ENCODE assay signal across 8 mouse cellular contexts in the genomic region with DNA sequence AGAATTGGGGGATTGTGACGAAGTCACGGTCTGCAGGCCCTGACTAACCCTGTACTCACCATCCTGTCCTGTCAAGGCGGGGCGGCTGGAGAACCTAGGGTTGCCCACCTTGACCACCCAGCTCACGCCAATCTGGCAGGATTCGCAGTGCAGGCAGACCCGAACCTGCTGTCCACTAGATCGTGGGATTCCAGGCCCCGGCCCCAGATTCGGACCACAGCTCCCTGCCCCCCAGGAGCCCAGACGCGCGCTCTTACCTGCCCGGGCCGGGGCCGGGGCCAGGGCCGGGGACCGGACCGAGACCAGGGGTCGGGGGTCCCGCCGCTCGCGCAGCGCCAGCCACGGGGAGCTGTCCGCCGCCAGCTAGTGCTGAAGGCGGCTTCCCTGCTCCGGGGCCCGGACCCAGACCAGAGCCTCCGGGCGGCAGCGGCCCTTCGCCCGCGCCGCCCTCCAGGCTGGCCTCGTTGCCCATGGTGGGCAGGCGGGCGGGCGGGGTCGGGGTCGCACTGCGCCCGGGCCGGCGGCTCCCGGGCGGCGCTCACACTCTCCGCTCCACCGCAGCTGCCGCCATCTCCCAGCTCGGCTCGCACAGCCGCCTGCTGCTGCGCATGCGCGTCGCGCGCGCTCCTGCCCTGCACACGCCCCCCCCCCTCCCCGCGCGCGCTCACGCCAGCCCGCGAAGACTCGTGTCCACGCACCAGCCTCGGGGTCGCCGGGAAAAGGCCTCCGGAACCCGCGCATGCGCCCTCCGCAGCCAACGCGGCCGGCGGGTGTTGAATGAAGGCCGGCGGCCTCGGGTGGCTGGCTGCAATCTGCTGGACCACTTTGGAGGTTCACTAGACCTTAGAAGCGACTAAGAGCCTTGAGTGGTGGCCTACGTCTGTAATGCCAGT. TPM values are rescaled to one million over a fixed set of nuclear protein-coding genes. Genes with fewer than 3 reads are reported as not detected.
DNase-seq lines count a peak whose midpoint lies in the region; ATAC-seq and TF ChIP-seq lines count a peak whose summit lies in the region.

Gene Bsn (minus strand): TSS at position 598 of the 893 bp plus-strand sequence.

- no peaks in the 10 kb centered on the region for H3K9me3 ChIP-seq in limb, embryonic 13.5 days
- H3K9me3 ChIP-seq in midbrain, embryonic 15.5 days, result no peaks in the 10 kb centered on the region

- TF ChIP-seq POLR2A in cortical plate, adult 2 months (IDR thresholded peaks at IDR 0.05; ENCODE audit: extremely low read depth, insufficient read depth, low read length), result peak; percentile 75

- WGBS in limb, embryonic 13.5 days, result 2% methylated on average over 60 of the region's 91 CpGs
- 1% methylated on average over 73 of the region's 91 CpGs for WGBS in midbrain, embryonic 15.5 days

- no peak for TF ChIP-seq CTCF in cortical plate, adult 2 months (IDR thresholded peaks at IDR 0.05; ENCODE audit: extremely low read depth, insufficient read depth, low read length)

- peak; percentile 41 to 52 for DNase-seq in heart, adult 18-20 months
- DNase-seq in heart, adult 8-10 months (ENCODE audit: low spot score), result no peak
- peak; percentile 41 for DNase-seq in gastrocnemius, postnatal 25 days
- peak; percentile 41 for DNase-seq in kidney, adult 9 months
- DNase-seq in spleen, postnatal 10 days (ENCODE audit: low spot score in 2 of 2), result peak; percentile 49 to 69

- H3K4me2 ChIP-seq in limb, embryonic 13.5 days (replicated peaks), result peak within 1 kb of the TSS; percentile 89
- peak within 1 kb of the TSS; percentile 57 for H3K4me2 ChIP-seq in midbrain, embryonic 15.5 days

- peaks cover 42% of the 10 kb centered on the region for H3K27me3 ChIP-seq in limb, embryonic 13.5 days
- peaks cover 4% of the 10 kb centered on the region; the same call in 1 of the 2 replicates for H3K27me3 ChIP-seq in midbrain, embryonic 15.5 days (replicated peaks)

- peaks cover 6% of the 10 kb centered on the region; the same call in 1 of the 2 replicates for H3K4me1 ChIP-seq in cortical plate, adult 2 months (ENCODE audit: control insufficient read depth, insufficient read depth, low read length)
- H3K4me1 ChIP-seq in limb, embryonic 13.5 days, result peaks cover 4% of the 10 kb centered on the region; the same call in 1 of the 2 replicates
- H3K4me1 ChIP-seq in midbrain, embryonic 15.5 days, result peaks cover 29% of the 10 kb centered on the region

- H3K9ac ChIP-seq in limb, embryonic 13.5 days, result peak within 1 kb of the TSS; percentile 35; the same call in 1 of the 2 replicates
- peak within 1 kb of the TSS; percentile 70 for H3K9ac ChIP-seq in midbrain, embryonic 15.5 days

- no peaks in the 10 kb centered on the region for H3K36me3 ChIP-seq in limb, embryonic 13.5 days
- no peaks in the 10 kb centered on the region; the same call in 1 of the 2 replicates for H3K36me3 ChIP-seq in midbrain, embryonic 15.5 days (replicated peaks)

- peak within 1 kb of the TSS; percentile 82 for H3K27ac ChIP-seq in cortical plate, adult 2 months (ENCODE audit: insufficient read depth, low read length)
- H3K27ac ChIP-seq in limb, embryonic 13.5 days, result no peak within 1 kb of the TSS
- peak within 1 kb of the TSS; percentile 78 for H3K27ac ChIP-seq in midbrain, embryonic 15.5 days

- ATAC-seq in limb, embryonic 13.5 days (ENCODE audit: low FRiP score, low read depth), result peak; percentile 48
- peak; percentile 83 for ATAC-seq in midbrain, embryonic 15.5 days (replicated peaks)

- peak within 1 kb of the TSS; percentile 91 for H3K4me3 ChIP-seq in cortical plate, adult 2 months (ENCODE audit: insufficient read depth, low read length)
- peak within 1 kb of the TSS; percentile 66 for H3K4me3 ChIP-seq in limb, embryonic 13.5 days
- H3K4me3 ChIP-seq in midbrain, embryonic 15.5 days, result peak within 1 kb of the TSS; percentile 54

RNA-seq across cellular contexts. Expression of gene Bsn, which starts in this region (rescaled TPM):
- under 1 TPM; 0.02 to 0.08 TPM for total RNA-seq in heart, adult 18-20 months (2021)
- total RNA-seq in heart, adult 8-10 months (2022), result under 1 TPM; 0.05 to 0.06 (median 0.06) TPM
- polyA plus RNA-seq in cortical plate, adult 2 months (2012; rRNA removed), result 105 and 106 TPM in 2 replicates
- under 1 TPM; 0.05 to 0.08 TPM for total RNA-seq in gastrocnemius, postnatal 25 days (2021)
- 0.88 and 0.89 TPM in 2 replicates for polyA plus RNA-seq in limb, embryonic 13.5 days (2015; fragmentation: Nextera tagmentation; extraction: Ambion mirVana)
- polyA plus RNA-seq in midbrain, embryonic 15.5 days (2015; fragmentation: Nextera tagmentation; extraction: Ambion mirVana), result 11.1 TPM in 2 replicates

Comparison
In these comparisons a context has a peak if more than half of its experiments do, and no peak if none do; other contexts are left out.
1. Peak in DNase-seq in heart, adult 18-20 months; RNA of the gene not detected or under 1 TPM.
2. Peak in DNase-seq in gastrocnemius, postnatal 25 days; RNA of the gene not detected or under 1 TPM.
3. Peak in ATAC-seq, H3K4me3 ChIP-seq, H3K9ac ChIP-seq and H3K4me2 ChIP-seq in limb, embryonic 13.5 days; RNA of the gene not detected or under 1 TPM.